Mouse (Mus musculus) G1E (cell line): ENCODE measurements around the gene Ldlr. TPM values are rescaled to one million over a fixed set of nuclear protein-coding genes. Genes with fewer than 3 reads are reported as not detected.

ENCODE experiments used
- ATAC-seq: 2 replicates; pipeline ENCODE4 v1.8.0; 2016; ENCODE audit warnings: mild to moderate bottlenecking; ENCODE audit not compliant: insufficient number of reproducible peaks, poor library complexity, low FRiP score, severe bottlenecking; ENCODE audit errors: extremely low read depth
- DNase-seq: peaks from one replicate; pipeline ENCODE4 v3.0.0; 2012; ENCODE audit warnings: low spot score
- H3K27me3 ChIP-seq: 2 replicates; pipeline ENCODE4 v1.6.1; 2012; ENCODE audit warnings: mild to moderate bottlenecking, low read length, inconsistent platforms; ENCODE audit not compliant: insufficient read depth
- H3K36me3 ChIP-seq: replicated peaks from 2 replicates; pipeline ENCODE3; 2012; ENCODE audit warnings: mild to moderate bottlenecking, inconsistent platforms
- H3K4me1 ChIP-seq: 2 replicates; pipeline ENCODE4 v1.6.1; 2012; ENCODE audit warnings: low read depth, low read length, inconsistent platforms, mixed read lengths; ENCODE audit not compliant: insufficient read depth
- H3K4me3 ChIP-seq: 2 replicates; pipeline ENCODE4 v1.5.1; 2012; ENCODE audit warnings: low read depth, mild to moderate bottlenecking, inconsistent platforms, low read length, moderate library complexity, mixed read lengths
- H3K9me3 ChIP-seq: replicated peaks from 2 replicates; pipeline ENCODE4 v1.6.1; 2012; ENCODE audit warnings: inconsistent platforms
- CTCF ChIP-seq: IDR thresholded peaks from 2 replicates; pipeline ENCODE4 v1.5.1; 2012; ENCODE audit warnings: low read depth, low read length, inconsistent platforms, mixed read lengths
- GATA1 ChIP-seq: IDR thresholded peaks from 2 replicates; pipeline ENCODE4 v1.6.1; 2012; ENCODE audit warnings: borderline replicate concordance, low read length, inconsistent platforms, mixed read lengths
- GATA2 ChIP-seq: IDR thresholded peaks from 2 replicates; pipeline ENCODE4 v1.6.1; 2012; ENCODE audit warnings: low read depth, low read length, inconsistent platforms, borderline replicate concordance
- POLR2AphosphoS5 ChIP-seq: IDR thresholded peaks from 2 replicates; pipeline ENCODE4 v1.6.1; 2012; ENCODE audit warnings: low read depth, low read length, inconsistent platforms; ENCODE audit not compliant: insufficient replicate concordance
- TAL1 ChIP-seq: conservative IDR thresholded peaks from 2 replicates; pipeline ENCODE4 v1.6.1; 2012; ENCODE audit warnings: low read depth, low read length, inconsistent platforms, mixed read lengths
- polyA plus RNA-seq: library from polyadenylated mRNA; stranded (reverse); fragments of >175 nt; gene quantifications from 2 replicates; pipeline ENCODE4 v1.2.3, GENCODE M21; 2012
- total RNA-seq, 2 experiments: library from RNA; stranded (forward) in 1 of 2; stranded (reverse) in 1 of 2; fragments of 200-1000 nt in 1 of 2; fragments of >200 nt in 1 of 2; fragmentation: Nextera tagmentation in 1 of 2; gene quantifications; 2 replicates each; pipeline ENCODE4 v1.2.3; 2014 to 2017

The Ldlr gene
- total and polyA plus RNA-seq, 3 experiments, result 21.9 to 52.1 (median 37.5) TPM

DNA sequence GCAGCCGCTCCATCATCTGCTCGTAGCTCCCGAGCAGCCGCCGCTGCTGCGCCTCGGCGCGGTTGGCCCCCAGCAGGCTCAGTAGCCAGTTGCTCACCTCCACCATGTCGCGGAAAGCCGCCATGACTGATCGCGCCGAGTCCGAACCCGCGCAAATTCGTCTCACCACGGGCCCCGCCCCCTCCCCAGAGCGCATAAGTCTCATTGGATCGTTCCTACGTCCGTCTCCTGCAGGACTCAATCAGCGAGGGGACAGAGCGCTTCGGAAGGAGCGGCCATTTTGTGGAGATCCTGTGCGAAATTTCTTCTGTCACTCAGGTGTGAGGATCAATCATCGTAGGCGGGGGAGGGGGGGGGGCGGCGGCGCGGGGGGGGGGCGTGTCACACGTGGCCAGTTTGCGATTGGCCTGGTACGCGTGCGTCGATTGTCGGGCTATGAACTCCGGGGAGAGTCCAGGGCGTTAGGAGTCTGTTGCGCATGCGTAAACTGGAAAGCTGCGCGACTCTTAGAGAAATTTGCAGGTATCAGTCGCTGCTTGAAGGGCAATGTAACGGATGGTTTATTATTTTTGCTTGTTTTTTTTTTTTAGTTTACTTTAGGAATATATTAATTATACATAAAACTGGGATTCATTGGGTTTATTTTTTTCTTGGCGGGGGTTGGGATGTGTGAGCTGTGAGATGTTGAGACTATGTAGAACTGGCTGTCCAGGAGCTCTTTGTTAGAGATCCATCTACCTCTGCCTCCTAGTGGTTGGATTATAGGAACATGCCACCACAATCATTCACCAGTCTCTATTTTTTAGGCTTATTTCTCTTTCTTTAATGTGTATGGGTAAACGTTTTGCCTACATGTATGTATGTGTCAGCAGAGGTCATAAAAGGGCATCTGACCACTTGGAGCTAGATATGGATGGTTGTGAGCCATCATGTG lies 37.1 kb downstream of the Ldlr start, which contains the start of gene Spc24:
TSS of gene Spc24 (minus strand) at position 149 of the 934 bp plus-strand sequence.
- peaks cover 37% of the 10 kb centered on the region for H3K36me3 ChIP-seq
- peaks cover 51% of the 10 kb centered on the region for H3K4me1 ChIP-seq
- DNase-seq (peak; percentile 96), ATAC-seq (peak; percentile 97)
- TF ChIP-seq POLR2AphosphoS5 (no peak), CTCF (0 out of 2 replicates have a peak, but pooled peaks have one; percentile 10)
- no peaks in the 10 kb centered on the region for H3K27me3 ChIP-seq
- peak within 1 kb of the TSS; percentile 89 for H3K4me3 ChIP-seq
- no peaks in the 10 kb centered on the region for H3K9me3 ChIP-seq

DNA sequence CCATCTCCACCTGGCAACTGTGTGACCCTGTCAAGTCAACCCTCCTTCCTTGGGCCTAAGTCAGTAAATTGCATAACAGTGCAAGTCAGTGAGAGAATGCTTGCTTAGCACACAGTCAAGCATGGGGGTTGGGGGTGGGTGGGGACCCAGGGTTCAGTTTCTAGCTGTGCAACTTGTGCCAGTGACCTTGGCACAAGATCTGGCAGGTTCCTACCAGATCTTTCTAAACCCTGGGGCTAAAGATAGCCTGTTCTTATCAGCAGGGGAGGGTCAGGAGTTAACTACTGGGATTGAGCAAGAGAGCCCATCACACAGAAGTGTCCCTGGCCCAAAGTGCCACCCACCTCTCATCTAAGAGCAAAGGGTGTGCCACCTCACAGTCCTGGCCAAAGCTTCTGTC lies 38.9 kb downstream of the Ldlr start:
- DNase-seq, result no peak

DNA sequence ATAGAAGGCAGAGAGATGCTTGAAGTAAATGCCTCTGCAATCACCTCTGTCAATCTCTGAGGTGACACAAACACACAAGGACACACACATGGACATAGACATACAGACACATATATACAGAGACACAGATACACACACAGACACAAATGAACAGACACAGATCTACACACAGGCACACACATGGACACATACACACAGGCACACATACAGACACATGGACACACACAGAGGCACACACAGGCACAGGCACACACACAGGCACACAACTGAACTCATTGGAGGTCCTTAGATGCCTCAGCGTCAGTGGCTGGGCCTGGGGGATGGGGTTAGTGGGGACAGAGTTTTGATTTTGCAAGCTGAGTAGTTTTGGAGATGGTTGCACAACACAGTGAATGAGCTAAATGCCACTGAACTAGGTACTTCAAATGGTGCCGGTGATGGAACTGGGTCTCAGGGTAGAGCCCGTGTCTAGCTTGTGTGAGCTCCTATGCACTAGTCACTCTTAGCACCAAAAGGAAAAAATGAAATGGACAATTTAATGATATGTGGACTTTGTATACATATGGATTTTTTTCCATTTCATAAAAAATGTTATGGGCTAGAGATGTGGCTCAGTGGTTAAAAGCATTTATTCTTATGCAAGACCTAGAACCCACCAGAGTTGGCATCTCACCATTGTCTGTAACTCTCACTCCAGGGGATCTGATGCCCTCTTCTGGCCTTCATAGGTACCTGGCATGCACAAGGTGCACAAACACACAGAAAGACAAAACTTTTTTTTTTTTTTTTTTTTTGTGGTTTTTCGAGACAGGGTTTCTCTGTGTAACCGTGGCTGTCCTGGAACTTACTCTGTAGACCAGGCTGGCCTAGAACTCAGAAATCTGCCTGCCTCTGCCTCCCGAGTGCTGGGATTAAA lies 41.1 kb downstream of the Ldlr start:
- Histone ChIP-seq H3K36me3 (no peaks in the 10 kb centered on the region), H3K27me3 (peaks cover 24% of the 10 kb centered on the region), H3K4me1 (peaks cover 25% of the 10 kb centered on the region), H3K4me3 (no peak overlapping the region), H3K9me3 (no peaks in the 10 kb centered on the region)
- DNase-seq (no peak), ATAC-seq (no peak)
- TF ChIP-seq POLR2AphosphoS5, result no peak
- no peak for TF ChIP-seq GATA1
- no peak for TF ChIP-seq CTCF
- no peak for TF ChIP-seq GATA2

More for the DNA sequence above, 38.9 kb downstream of the Ldlr start:
- TF ChIP-seq GATA2, result no peak
- TF ChIP-seq POLR2AphosphoS5, result no peak
- no peak for TF ChIP-seq CTCF
- TF ChIP-seq GATA1, result no peak
- TF ChIP-seq TAL1, result no peak
- no peaks in the 10 kb centered on the region for H3K9me3 ChIP-seq
- peaks cover 12% of the 10 kb centered on the region for H3K27me3 ChIP-seq
- H3K36me3 ChIP-seq, result peaks cover 21% of the 10 kb centered on the region
- no peak overlapping the region for H3K4me3 ChIP-seq
- peaks cover 47% of the 10 kb centered on the region for H3K4me1 ChIP-seq
- no peak for ATAC-seq

DNA sequence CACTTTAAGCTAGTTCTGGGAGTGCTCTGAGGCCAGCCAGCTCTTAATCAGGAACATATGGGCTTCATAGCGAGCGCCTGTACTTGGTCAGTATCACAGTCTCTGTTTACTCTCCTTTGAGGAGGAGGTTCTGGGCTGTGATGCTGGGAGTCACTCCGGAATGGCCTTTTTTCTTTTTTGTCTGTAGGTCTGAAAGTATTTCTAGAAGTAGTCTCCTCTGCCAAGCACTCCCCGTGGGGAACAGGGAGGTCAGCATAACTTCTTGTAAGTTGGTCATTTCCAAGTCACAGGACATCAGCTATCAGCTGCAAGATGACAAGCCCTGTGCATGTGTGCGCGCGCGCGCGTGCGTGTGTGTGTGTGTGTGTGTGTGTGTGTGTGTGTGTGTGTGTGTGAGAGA lies 44.6 kb downstream of the Ldlr start:
- Histone ChIP-seq H3K36me3 (no peaks in the 10 kb centered on the region), H3K27me3 (peaks cover 40% of the 10 kb centered on the region), H3K9me3 (no peaks in the 10 kb centered on the region), H3K4me1 (peaks cover 7% of the 10 kb centered on the region), H3K4me3 (no peak overlapping the region)
- DNase-seq (no peak), ATAC-seq (no peak)
- TF ChIP-seq CTCF, result no peak
- TF ChIP-seq GATA2, result no peak
- TF ChIP-seq POLR2AphosphoS5, result no peak
- no peak for TF ChIP-seq GATA1
- no peak for TF ChIP-seq TAL1

DNA sequence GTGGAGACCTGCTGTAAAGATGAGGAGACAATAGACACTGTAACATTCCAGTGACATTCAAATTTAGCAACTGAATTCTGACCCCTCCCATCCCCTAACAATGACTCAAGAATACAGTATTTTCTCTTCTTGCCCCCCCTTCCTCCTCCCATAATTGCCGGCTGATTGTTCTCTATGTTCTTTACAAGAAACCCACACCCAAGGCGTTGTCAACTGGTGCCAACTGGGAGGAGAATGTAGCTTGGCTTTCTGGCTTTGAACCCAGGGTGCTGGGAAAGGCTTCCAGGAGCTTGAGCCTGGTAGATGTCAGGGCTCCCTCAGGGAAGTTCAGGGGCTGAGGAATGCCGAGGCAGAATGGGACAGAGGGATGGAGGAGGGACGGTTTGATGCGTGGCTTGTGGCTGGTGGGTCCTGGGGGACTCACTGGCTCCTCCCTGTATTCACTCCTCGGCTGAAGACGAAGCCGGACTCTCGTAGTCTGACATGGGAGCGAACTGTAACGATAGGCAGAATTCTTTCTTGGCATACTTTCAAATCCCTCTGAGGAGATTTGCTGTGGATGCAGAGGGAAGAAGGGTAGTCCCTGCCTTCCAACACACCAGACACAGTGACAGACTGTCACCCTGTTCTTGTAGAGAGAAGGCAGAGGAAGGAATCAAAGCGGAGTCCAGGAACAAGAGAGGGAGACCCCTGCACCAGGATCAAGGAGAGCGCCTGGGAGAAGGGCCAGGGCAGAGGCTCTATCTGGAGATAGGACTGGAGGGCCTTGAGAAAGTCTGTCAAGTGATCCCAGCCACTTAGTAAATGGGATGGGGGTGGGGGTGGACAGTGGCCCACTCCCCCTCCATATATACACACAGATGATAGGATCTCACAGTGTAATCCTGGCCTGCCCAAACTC lies 45.5 kb downstream of the Ldlr start:
- H3K4me3 ChIP-seq, result no peak overlapping the region
- no peak for DNase-seq
- H3K9me3 ChIP-seq, result no peaks in the 10 kb centered on the region
- no peak for ATAC-seq
- TF ChIP-seq GATA2, result no peak
- TF ChIP-seq GATA1, result no peak
- TF ChIP-seq TAL1, result no peak
- H3K4me1 ChIP-seq, result peaks cover 7% of the 10 kb centered on the region
- no peaks in the 10 kb centered on the region for H3K36me3 ChIP-seq
- H3K27me3 ChIP-seq, result peaks cover 40% of the 10 kb centered on the region
